Mouse (Mus musculus) cortical plate, adult 2 months (tissue): Measurements from ENCODE around the gene Plekhn1. TPM values are rescaled to one million over a fixed set of nuclear protein-coding genes. Genes with fewer than 3 reads are reported as not detected.
A peak's percentile ranks its signal among the peaks of the same experiment; 100 is the strongest.

Experiments
- H3K27ac ChIP-seq: fragments of 200-500 bp; 2 replicates; pipeline ENCODE4 v1.5.1; 2012; ENCODE audit warnings: low read length, control low read depth, inconsistent platforms; ENCODE audit not compliant: insufficient read depth
- H3K4me1 ChIP-seq: fragments of 200-500 bp; 2 replicates; pipeline ENCODE4 v1.6.1; 2011; ENCODE audit warnings: low read length; ENCODE audit not compliant: control insufficient read depth, insufficient read depth
- H3K4me3 ChIP-seq: fragments of 200-500 bp; 2 replicates; pipeline ENCODE4 v1.5.1; 2011; ENCODE audit warnings: mild to moderate bottlenecking, low read length, control low read depth; ENCODE audit not compliant: insufficient read depth
- CTCF ChIP-seq: fragments of 200-500 bp; IDR thresholded peaks from 2 replicates; pipeline ENCODE4 v1.5.1; 2011; ENCODE audit warnings: mild to moderate bottlenecking, control low read depth, low read length; ENCODE audit not compliant: insufficient read depth; ENCODE audit errors: extremely low read depth
- POLR2A ChIP-seq: fragments of 200-500 bp; IDR thresholded peaks from 2 replicates; pipeline ENCODE4 v1.6.1; 2011; ENCODE audit warnings: mild to moderate bottlenecking, low read length, control low read depth; ENCODE audit not compliant: insufficient read depth; ENCODE audit errors: extremely low read depth
- polyA plus RNA-seq: library from polyadenylated mRNA; depleted of rRNA; stranded (reverse); fragments of >200 nt; gene quantifications from 2 replicates; pipeline ENCODE4 v1.2.3, GENCODE M21; 2012; rRNA removed

Gene Plekhn1
- polyA plus RNA-seq, 1 experiment: 70.6 TPM

DNA sequence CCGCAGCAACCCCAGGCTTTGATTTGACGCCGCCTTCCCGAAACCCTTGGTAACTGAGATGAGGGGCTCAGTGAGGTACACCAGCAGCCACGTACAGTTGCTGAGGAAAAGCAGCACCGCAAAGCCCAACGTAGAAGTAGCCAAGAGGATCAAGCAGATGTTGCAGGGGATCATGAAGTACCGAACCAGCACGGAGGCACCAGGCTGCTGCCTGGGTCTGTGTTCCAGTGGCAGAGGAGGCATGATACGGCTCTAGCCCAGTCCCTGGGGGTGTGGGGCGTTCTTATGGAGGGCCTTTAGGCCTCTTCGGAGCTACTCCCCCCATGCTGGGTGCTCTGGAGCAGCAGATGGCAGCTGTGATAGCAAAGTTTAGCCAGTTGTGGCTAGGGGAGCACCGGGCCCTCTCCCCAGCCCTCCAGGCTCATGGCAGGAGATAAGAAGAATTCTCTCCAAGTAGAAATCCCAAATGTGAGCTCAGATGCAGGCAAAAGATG, 49.2 kb downstream of the Plekhn1 start:
- peak overlapping the region; percentile 77; the same call in 1 of the 2 replicates for H3K27ac ChIP-seq
- TF ChIP-seq CTCF (no peak), POLR2A (no peak)
- H3K4me3 ChIP-seq: peak overlapping the region; percentile 72
- H3K4me1 ChIP-seq: peaks cover 13% of the 10 kb centered on the region

GRCm38 (mm10) chr4:156184291-156184954, 50.2 kb downstream of the Plekhn1 start:
- H3K4me3 ChIP-seq: peak overlapping the region; percentile 72
- H3K27ac ChIP-seq: no peak overlapping the region

DNA sequence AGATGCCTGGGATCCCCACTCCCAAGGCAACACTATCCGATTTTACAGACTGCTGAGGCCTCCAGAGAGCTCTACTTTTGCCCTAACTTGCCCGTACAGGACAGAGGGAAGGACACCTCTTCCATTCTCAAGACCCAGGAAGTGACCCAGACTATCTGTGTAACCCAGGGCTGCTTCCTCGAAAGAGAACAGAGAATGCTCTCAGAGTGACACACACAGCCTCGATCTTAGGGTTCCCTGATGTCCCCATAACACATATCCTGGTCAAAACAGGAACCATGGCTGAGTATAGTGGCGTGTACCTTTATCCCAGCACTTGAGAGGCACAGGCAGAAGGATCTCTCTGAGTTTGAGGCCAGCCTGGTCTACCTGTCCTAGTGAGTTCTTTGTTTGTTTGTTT, 50.9 kb downstream of the Plekhn1 start:
- peaks cover 11% of the 10 kb centered on the region for H3K4me1 ChIP-seq
- no peak for TF ChIP-seq POLR2A
- TF ChIP-seq CTCF: no peak
- no peak overlapping the region; the same call in 1 of the 2 replicates for H3K4me3 ChIP-seq
- H3K27ac ChIP-seq: no peak overlapping the region

More at GRCm38 (mm10) chr4:156184291-156184954, 50.2 kb downstream of the Plekhn1 start:
- peaks cover 13% of the 10 kb centered on the region for H3K4me1 ChIP-seq
- TF ChIP-seq CTCF (no peak), POLR2A (0 out of 2 replicates have a peak, but pooled peaks have one; percentile 22)

GRCm38 (mm10) chr4:156177630-156178029, 57.0 kb downstream of the Plekhn1 start:
- TF ChIP-seq POLR2A (no peak), CTCF (no peak)

GRCm38 (mm10) chr4:156171828-156172227, 62.8 kb downstream of the Plekhn1 start:
- TF ChIP-seq POLR2A: no peak
- TF ChIP-seq CTCF: no peak
- no peaks in the 10 kb centered on the region for H3K4me1 ChIP-seq
- H3K4me3 ChIP-seq: no peak overlapping the region
- H3K27ac ChIP-seq: no peak overlapping the region

More at GRCm38 (mm10) chr4:156177630-156178029, 57.0 kb downstream of the Plekhn1 start:
- Histone ChIP-seq H3K4me1 (peaks cover 3% of the 10 kb centered on the region; the same call in 1 of the 2 replicates), H3K27ac (no peak overlapping the region), H3K4me3 (no peak overlapping the region)

Other genes starting within 250 kb of the Plekhn1 start
- gene B3galt6, start 242.2 kb downstream of the Plekhn1 start, polyA plus RNA-seq: 8.9 and 11.0 TPM in 2 replicates
- 122 and 126 TPM in 2 replicates for gene Sdf4, start 242.0 kb downstream of the Plekhn1 start, polyA plus RNA-seq
- gene Tnfrsf4, start 221.0 kb downstream of the Plekhn1 start, polyA plus RNA-seq: 3.4 and 4.0 TPM in 2 replicates
- gene Tnfrsf18, start 208.7 kb downstream of the Plekhn1 start, polyA plus RNA-seq: 0.17 and 0.34 TPM in 2 replicates
- gene Ttll10, start 175.4 kb downstream of the Plekhn1 start, polyA plus RNA-seq: 0.10 and 0.34 TPM in 2 replicates
- 34.8 and 38.8 TPM in 2 replicates for gene 9430015G10Rik, start 124.9 kb downstream of the Plekhn1 start, polyA plus RNA-seq
- gene Rnf223, start 104.3 kb downstream of the Plekhn1 start, polyA plus RNA-seq: 2.0 and 2.1 TPM in 2 replicates
- 186 and 206 TPM in 2 replicates for gene Agrn, start 37.4 kb downstream of the Plekhn1 start, polyA plus RNA-seq
- gene Isg15, start 34.0 kb downstream of the Plekhn1 start, polyA plus RNA-seq: 5.6 and 8.8 TPM in 2 replicates
- gene AW011738, start 31.6 kb downstream of the Plekhn1 start, polyA plus RNA-seq: 3.5 and 3.7 TPM in 2 replicates
- gene Perm1, start 19.0 kb downstream of the Plekhn1 start, polyA plus RNA-seq: 0.57 and 0.65 TPM in 2 replicates
- gene Noc2l, start 1.2 kb upstream of the Plekhn1 start, polyA plus RNA-seq: 94.2 and 95.6 TPM in 2 replicates
- gene Samd11, start 20.8 kb upstream of the Plekhn1 start, polyA plus RNA-seq: 3.2 and 3.7 TPM in 2 replicates
- not detected in 2 replicates for gene Vmn2r-ps159, start 96.2 kb upstream of the Plekhn1 start, polyA plus RNA-seq